Mouse (Mus musculus): ENCODE measurements around the gene Lbhd2. TPM values are rescaled to one million over a fixed set of nuclear protein-coding genes. Genes with fewer than 3 reads are reported as not detected.

Gene Lbhd2
- polyA plus RNA-seq, 1 experiment from 2014 or later = not detected

DNA sequence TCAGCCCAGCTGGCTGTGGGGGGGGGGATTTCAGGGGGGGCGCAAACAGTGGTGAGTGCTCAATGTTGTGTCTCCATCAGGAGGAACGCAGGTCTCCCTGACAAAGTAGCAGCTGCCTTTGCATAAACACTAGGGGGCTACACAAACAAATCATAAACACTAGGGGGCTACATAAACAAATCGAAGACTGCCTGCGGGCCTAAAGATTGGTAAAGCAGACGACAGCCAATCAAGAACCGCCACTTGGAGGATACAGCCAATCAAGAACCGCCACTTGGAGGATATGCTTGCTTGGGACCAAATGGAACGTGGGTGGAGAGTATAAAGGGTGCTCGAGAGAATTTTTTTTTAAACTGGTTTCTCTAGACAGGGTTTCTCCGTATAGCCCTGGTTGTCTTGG, 1.7 kb upstream of the Lbhd2 start:
- DNase-seq (ENCODE audit: low read depth, low spot score) (no peak), ATAC-seq (no peak)
- ChIA-PET POLR2A (no interaction called here), CTCF (no interaction called here)
- TF ChIP-seq CTCF (IDR thresholded peaks at IDR 0.05) = no peak
- no peaks in the 10 kb centered on the region for H3K27me3 ChIP-seq
- in situ Hi-C loops (cut with MboI; ENCODE audit: low pct_unique_long_range_greater_than_20kb) = no loop called here

GRCm38 (mm10) chr12:111409583-111409982, 3.0 kb downstream of the Lbhd2 start:
- ChIA-PET CTCF (interaction anchor here (1.3 to 1.8 kb wide), 2 partner anchors 11 to 137 kb away, joined by 3 to 5 read pairs; no protein-coding TSS in a partner anchor), POLR2A (no interaction called here)
- no peak for TF ChIP-seq CTCF (IDR thresholded peaks at IDR 0.05)
- H3K27me3 ChIP-seq = no peaks in the 10 kb centered on the region
- DNase-seq (ENCODE audit: low read depth, low spot score) (no peak), ATAC-seq (no peak)
- in situ Hi-C loops (cut with MboI; ENCODE audit: low pct_unique_long_range_greater_than_20kb) = no loop called here

GRCm38 (mm10) chr12:111411631-111412355, 5.2 kb downstream of the Lbhd2 start:
- ChIA-PET POLR2A (interaction anchor here (0.6 kb wide), 1 partner anchor 58 kb away, joined by 3 read pairs; no protein-coding TSS in a partner anchor), CTCF (interaction anchor here (1.2 to 3.0 kb wide), 5 partner anchors 11 to 139 kb away, joined by 3 to 15 read pairs (median 5); no protein-coding TSS in a partner anchor)
- in situ Hi-C loops (cut with MboI; ENCODE audit: low pct_unique_long_range_greater_than_20kb) = no loop called here
- no peak for TF ChIP-seq CTCF (IDR thresholded peaks at IDR 0.05)
- ATAC-seq (no peak), DNase-seq (ENCODE audit: low read depth, low spot score) (no peak)
- H3K27me3 ChIP-seq = no peaks in the 10 kb centered on the region

GRCm38 (mm10) chr12:111412581-111413284, 6.1 kb downstream of the Lbhd2 start:
- ChIA-PET CTCF (interaction anchor here (1.6 to 3.0 kb wide), 4 partner anchors 12 to 92 kb away, joined by 4 to 15 read pairs (median 6); no protein-coding TSS in a partner anchor), POLR2A (no interaction called here)
- TF ChIP-seq CTCF (IDR thresholded peaks at IDR 0.05) = no peak
- no peaks in the 10 kb centered on the region for H3K27me3 ChIP-seq
- ATAC-seq = no peak
- in situ Hi-C loops (cut with MboI; ENCODE audit: low pct_unique_long_range_greater_than_20kb) = no loop called here
- no peak for DNase-seq (ENCODE audit: low read depth, low spot score)

GRCm38 (mm10) chr12:111413300-111413699, 6.7 kb downstream of the Lbhd2 start:
- CTCF ChIA-PET = interaction anchor here (0.9 to 1.6 kb wide), 3 partner anchors 12 to 56 kb away, joined by 3 to 4 read pairs (median 3); no protein-coding TSS in a partner anchor
- no peaks in the 10 kb centered on the region for H3K27me3 ChIP-seq
- in situ Hi-C loops (cut with MboI; ENCODE audit: low pct_unique_long_range_greater_than_20kb) = no loop called here
- no peak for TF ChIP-seq CTCF (IDR thresholded peaks at IDR 0.05)
- DNase-seq (ENCODE audit: low read depth, low spot score) = no peak
- POLR2A ChIA-PET = no interaction called here
- ATAC-seq = peak; percentile 76

GRCm38 (mm10) chr12:111416921-111417779, 10.5 kb downstream of the Lbhd2 start, which contains the start of gene Exoc3l4:
TSS of gene Exoc3l4 (plus strand) at chr12:111417017.
- ChIA-PET POLR2A (no interaction called here), CTCF (no interaction called here)
- no peaks in the 10 kb centered on the region for H3K27me3 ChIP-seq
- no peak for ATAC-seq
- in situ Hi-C loops (cut with MboI; ENCODE audit: low pct_unique_long_range_greater_than_20kb) = loop anchor here (5.0 kb wide), 2 partner anchors 90 to 145 kb away; partner anchors contain the start of gene Amn
- no peak for DNase-seq (ENCODE audit: low read depth, low spot score)
- TF ChIP-seq CTCF (IDR thresholded peaks at IDR 0.05) = no peak

DNA sequence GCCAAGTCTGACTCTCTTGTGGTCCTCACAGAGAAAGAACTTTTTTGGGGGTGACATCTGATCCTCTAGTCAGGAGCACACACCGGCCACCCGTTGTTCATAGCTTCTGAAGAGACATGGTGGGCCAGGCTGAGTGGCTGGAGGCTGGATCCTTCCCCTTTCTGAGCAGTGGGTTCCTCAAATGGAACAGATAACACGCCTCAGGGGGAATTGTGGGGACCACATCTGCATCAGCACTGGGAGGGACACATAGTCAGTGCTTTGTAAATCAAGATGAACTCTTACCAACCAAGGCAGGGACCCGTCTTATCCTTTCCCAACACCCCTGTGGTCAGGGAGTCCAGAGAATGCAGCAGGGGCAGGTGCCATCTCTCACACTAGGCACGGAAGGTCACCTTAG, 13.3 kb downstream of the Lbhd2 start:
- no peak for TF ChIP-seq CTCF (IDR thresholded peaks at IDR 0.05)
- ChIA-PET POLR2A (interaction anchor here (1.1 kb wide), 1 partner anchor 12 kb away, joined by 4 read pairs; no protein-coding TSS in a partner anchor), CTCF (interaction anchor here (0.7 to 6.5 kb wide), 5 partner anchors 9 to 148 kb away, joined by 3 to 49 read pairs (median 5); no protein-coding TSS in a partner anchor)
- in situ Hi-C loops (cut with MboI; ENCODE audit: low pct_unique_long_range_greater_than_20kb) = loop anchor here (5.0 kb wide), 2 partner anchors 87 to 148 kb away; partner anchors contain the start of gene Amn
- DNase-seq (ENCODE audit: low read depth, low spot score) (no peak), ATAC-seq (no peak)
- H3K27me3 ChIP-seq = no peaks in the 10 kb centered on the region

DNA sequence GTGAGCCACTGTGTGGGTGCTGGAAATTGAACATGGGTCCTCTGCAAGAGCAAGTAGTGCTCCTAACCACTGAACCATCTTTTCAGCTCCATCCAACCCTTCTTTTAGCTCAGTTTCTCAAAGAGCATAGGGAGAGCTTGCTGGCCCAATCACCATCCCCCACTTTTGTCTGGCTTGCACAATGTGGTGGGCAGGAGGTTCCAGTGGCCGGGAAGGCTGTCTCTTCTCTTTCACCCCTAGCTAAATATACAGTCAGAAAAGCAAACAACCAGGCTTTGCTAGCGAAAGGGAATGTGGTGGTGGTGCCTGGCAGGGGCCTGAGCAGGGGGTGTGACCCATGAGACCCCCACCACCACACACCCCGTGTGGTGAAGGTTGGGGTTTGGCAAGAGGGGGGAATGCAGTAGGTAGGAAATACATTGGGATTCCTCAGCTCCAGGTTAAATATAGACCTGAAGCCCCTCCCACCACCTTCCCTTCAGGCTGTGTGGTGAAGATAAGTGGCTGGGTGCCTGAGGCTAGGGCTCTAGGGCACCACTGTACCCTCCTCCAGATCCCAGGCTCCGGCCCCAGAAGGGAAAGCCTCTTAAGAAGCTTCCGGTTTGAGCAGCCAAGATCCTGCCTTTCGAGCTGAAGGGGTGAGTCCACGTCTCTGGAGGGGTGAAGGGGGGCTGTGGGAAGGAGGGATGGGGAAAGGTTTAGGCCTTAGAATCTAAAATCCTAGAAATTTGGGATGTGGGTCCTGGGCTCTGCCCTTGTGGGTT, 14.5 kb downstream of the Lbhd2 start:
- TF ChIP-seq CTCF (IDR thresholded peaks at IDR 0.05) = no peak
- no peaks in the 10 kb centered on the region for H3K27me3 ChIP-seq
- CTCF ChIA-PET = interaction anchor here (0.9 to 12.6 kb wide), 6 partner anchors 18 to 149 kb away, joined by 3 to 144 read pairs (median 4); no protein-coding TSS in a partner anchor
- no peak for DNase-seq (ENCODE audit: low read depth, low spot score)
- no peak for ATAC-seq
- in situ Hi-C loops (cut with MboI; ENCODE audit: low pct_unique_long_range_greater_than_20kb) = no loop called here
- POLR2A ChIA-PET = interaction anchor here (0.8 to 1.1 kb wide), 2 partner anchors 13 to 75 kb away, joined by 4 read pairs; no protein-coding TSS in a partner anchor

- DNase-seq (ENCODE audit: low read depth, low spot score) = no peak
- POLR2A ChIA-PET = no interaction called here
- in situ Hi-C loops (cut with MboI; ENCODE audit: low pct_unique_long_range_greater_than_20kb) = no loop called here
- CTCF ChIA-PET = interaction anchor here (1.1 to 12.6 kb wide), 4 partner anchors 21 to 83 kb away, joined by 4 to 144 read pairs (median 30); no protein-coding TSS in a partner anchor
- TF ChIP-seq CTCF (IDR thresholded peaks at IDR 0.05) = no peak
- no peaks in the 10 kb centered on the region for H3K27me3 ChIP-seq
- ATAC-seq = no peak
These were observed 16.2 kb downstream of the Lbhd2 start for GRCm38 (mm10) chr12:111422852-111423251.
